Mouse (Mus musculus) lung, postnatal 0 days (tissue): ENCODE measurements around the gene Mrpl16.
A peak's percentile ranks its signal among the peaks of the same experiment; 100 is the strongest.

ENCODE experiments used
- CTCF ChIP-seq: IDR thresholded peaks from 2 replicates; pipeline ENCODE4 v1.5.1; 2016; ENCODE audit warnings: antibody characterized with exemption, mild to moderate bottlenecking
- EP300 ChIP-seq: IDR thresholded peaks from 2 replicates; pipeline ENCODE4 v1.6.1; 2016; ENCODE audit warnings: antibody characterized with exemption, mild to moderate bottlenecking, control low read depth

DNA sequence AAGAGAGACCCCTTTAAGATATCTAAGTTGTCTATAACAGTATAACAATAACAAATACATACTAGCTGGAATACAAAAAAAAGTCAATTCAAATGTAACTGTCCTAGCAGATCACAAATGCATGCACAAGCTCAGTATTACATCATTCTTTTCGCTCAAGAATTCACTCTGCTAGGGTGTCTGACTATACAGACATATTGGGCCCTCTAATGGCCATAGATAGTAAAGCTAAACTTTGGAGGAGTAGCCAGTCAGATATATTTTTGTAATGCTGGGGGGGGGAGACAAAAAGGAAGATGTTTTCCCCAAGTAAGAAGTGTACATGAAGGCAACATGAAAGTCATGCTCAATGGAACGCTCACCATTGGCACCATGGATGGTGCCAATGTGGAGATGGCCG lies 5.1 kb upstream of the Mrpl16 start:
- peak; percentile 42 for TF ChIP-seq CTCF
- no peak for TF ChIP-seq EP300
